Mouse (Mus musculus): ENCODE measurements around the gene Nphp1.

DNA sequence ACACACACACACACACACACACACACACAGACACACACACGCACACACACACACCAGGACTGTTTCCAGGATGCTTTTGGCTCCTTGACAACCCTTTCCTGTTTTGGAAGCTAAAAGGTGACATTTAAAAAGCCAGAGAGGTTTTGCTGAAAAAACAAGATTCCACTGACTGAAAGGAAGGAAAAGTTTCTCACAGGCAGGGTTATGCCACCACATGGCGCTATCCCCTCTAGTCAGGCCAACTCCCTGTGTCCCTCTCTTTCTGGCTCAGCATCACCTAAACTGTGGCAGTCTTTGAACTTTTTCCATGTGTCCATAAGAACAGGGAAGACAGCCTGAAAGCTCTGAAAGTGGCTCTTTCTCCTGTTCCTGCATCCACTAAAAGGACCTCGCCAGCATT, 50.8 kb downstream of the Nphp1 start:
- no peak for TF ChIP-seq UBTF (IDR thresholded peaks at IDR 0.05; ENCODE audit: low read depth, low read length)
- no peak for TF ChIP-seq CTCF (conservative IDR thresholded peaks at IDR 0.05 in 1 of 2, IDR thresholded peaks at IDR 0.05 in 1 of 2; ENCODE audit: low read depth in 2 of 2, low read length in 2 of 2)
- no peak for TF ChIP-seq MEF2A (IDR thresholded peaks at IDR 0.05; ENCODE audit: borderline replicate concordance, low read depth, low read length)
- no peak for TF ChIP-seq E2F4 (IDR thresholded peaks at IDR 0.05; ENCODE audit: insufficient replicate concordance, low read depth, low read length)
